Mouse (Mus musculus) v-Abl transformed pro-B cells (cell line): ENCODE data around the gene Aftph.

Experiments used
- in situ Hi-C, 2 experiments: fragments of 400-800 bp; cut with MboI; formaldehyde crosslinking; loops; one replicate each; pipeline ENCODE4 v1.15.1; 2025; ENCODE audit not compliant: unreplicated experiment in 2 of 2

Gene Aftph

GRCm38 (mm10) chr11:20734066-20734465 is 7.3 kb downstream of the Aftph start:
- in situ Hi-C loops, result loop anchor here (10.0 to 25.0 kb wide), 2 partner anchors 99 to 822 kb away; partner anchors contain the start of gene Spred2 (in 1 of the 2)

DNA sequence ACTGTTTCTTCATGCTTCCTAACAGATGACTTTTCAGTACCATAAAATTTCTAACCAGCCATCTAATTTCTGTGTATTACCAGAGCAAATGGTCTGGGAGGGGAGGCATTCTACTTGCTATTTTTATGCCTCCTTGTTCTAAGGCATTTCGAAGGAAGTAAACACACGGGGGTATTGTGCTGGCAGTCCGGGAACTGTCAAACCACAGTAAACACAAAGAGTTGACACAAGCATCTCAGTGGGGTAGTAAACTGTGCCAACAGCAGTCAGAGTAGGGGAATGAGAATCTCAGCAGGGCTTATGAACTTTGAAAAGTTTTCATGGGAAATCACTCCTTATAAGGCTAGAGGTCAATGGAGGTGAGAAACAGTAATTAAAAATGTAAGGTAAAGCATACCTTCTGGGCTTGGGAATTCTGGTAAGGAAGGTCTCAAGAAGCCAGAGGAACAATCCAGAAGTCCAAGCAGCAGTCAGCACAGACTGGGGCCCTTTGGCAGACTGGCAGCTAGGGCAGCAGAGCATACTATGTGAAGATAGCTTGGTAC is 7.8 kb downstream of the Aftph start:
- in situ Hi-C loops, result loop anchor here (10.0 to 25.0 kb wide), 2 partner anchors 99 to 821 kb away; partner anchors contain the start of gene Spred2 (in 1 of the 2)

DNA sequence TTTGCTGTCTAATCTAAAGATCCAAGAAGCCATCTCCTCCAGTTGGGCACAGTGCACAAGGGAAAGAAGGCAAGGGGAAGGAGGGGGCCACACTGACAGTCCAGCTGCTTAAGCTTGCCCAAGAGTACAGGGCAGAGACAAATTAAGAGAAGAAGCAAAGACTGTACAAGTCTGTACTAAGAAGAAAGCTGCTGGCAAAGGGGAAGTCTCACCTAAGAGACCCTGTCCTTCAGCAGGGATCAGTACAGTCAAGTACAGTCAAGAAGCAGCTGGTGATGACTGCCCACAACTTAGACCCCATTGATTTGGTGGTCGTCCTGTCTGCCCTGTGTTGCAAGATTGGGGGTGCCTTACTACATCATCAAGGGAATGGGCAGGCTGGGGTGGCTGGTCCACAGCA is 12.0 kb downstream of the Aftph start:
- in situ Hi-C loops, result loop anchor here in 1 of 2 experiments (25.0 kb wide), 1 partner anchor 817 kb away; the partner anchor contains the start of gene Spred2

- in situ Hi-C loops, result loop anchor here in 1 of 2 experiments (25.0 kb wide), 1 partner anchor 816 kb away; the partner anchor contains the start of gene Spred2
These were observed 13.3 kb downstream of the Aftph start for GRCm38 (mm10) chr11:20728044-20728443.

GRCm38 (mm10) chr11:20723572-20723971 is 17.8 kb downstream of the Aftph start:
- in situ Hi-C loops, result no loop called here

DNA sequence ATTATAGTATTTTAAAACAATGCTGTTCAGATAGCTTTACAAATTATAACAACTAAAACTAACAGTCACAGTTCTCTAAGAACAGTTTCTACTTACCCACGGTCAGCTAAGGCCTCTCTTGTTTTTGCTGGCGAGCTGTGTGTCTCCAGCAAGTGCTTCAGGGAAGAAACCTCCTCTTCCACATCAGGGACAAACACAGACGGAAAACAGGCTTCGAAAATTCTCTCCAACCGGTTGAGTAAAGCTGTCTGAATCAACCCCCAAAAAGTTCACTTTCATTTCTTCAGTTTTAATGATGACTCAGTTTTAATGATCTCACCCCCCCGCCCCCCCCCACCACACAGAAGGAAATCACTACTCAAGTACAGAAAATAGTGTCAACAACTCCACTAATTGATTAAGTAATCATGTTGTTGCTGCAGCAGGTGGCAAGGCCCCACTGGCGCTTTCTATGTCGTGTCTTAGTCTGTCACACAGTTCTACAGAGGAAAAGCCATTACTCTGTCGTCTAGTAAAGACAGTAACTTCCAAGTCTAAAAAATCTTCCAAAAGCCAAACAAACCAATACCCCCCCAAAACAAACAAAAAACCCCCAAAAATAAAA is 29.2 kb downstream of the Aftph start:
- in situ Hi-C loops, result no loop called here

- in situ Hi-C loops, result loop anchor here in 1 of 2 experiments (10.0 to 25.0 kb wide), 4 partner anchors 236 to 879 kb away; no protein-coding TSS in a partner anchor
These were observed 50.4 kb downstream of the Aftph start for GRCm38 (mm10) chr11:20691000-20691399.

DNA sequence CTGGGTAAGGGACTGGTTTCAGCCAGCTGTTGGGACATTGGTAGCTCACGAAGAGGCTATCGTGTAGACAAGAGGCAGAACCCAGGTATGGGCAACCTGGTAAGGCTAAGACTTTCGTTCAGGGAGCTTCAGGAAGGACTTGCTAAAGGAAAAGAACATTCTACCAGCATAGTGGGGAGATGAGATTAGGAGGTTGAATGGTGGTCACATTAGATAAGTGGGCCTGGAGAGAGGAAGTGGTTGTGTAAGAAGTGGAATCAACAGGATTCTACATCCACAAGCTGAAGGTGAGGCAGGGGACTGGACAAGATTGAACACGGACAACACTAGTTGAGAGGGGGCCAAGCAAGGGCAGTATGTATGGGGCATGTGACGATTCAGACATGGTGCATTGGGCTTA is 59.7 kb downstream of the Aftph start:
- in situ Hi-C loops, result loop anchor here (10.0 to 25.0 kb wide), 6 partner anchors 237 to 869 kb away; no protein-coding TSS in a partner anchor

DNA sequence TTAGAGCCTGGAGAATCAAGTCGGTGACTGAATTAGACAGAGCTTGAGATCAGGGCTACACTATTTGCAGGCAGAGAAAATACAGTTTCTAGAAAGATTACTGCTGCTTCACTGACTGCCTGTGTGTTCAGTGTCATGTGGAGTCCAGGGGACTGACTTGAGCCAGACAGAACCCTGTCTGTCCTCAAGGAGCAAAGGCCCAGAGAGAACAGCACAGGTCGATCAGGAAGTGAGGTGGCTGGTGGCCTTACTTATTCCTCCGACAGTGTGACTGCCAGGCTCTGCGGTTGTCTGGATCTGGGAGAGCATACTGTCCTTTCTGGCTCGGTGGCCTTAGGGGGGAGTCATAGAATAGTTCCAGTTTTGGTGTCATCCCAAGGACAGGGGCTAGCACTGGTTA is 60.6 kb downstream of the Aftph start:
- in situ Hi-C loops, result loop anchor here (10.0 to 25.0 kb wide), 6 partner anchors 236 to 868 kb away; no protein-coding TSS in a partner anchor

- in situ Hi-C loops, result loop anchor here in 1 of 2 experiments (25.0 kb wide), 3 partner anchors 417 to 867 kb away; no protein-coding TSS in a partner anchor
These were observed 62.0 kb downstream of the Aftph start for GRCm38 (mm10) chr11:20679396-20679795.

GRCm38 (mm10) chr11:20672513-20672912 is 68.9 kb downstream of the Aftph start:
- in situ Hi-C loops, result loop anchor here (25.0 kb wide), 3 partner anchors 240 to 1940 kb away; no protein-coding TSS in a partner anchor

- in situ Hi-C loops, result loop anchor here (25.0 kb wide), 3 partner anchors 240 to 1940 kb away; no protein-coding TSS in a partner anchor
These were observed 69.5 kb downstream of the Aftph start for GRCm38 (mm10) chr11:20671789-20672392.

DNA sequence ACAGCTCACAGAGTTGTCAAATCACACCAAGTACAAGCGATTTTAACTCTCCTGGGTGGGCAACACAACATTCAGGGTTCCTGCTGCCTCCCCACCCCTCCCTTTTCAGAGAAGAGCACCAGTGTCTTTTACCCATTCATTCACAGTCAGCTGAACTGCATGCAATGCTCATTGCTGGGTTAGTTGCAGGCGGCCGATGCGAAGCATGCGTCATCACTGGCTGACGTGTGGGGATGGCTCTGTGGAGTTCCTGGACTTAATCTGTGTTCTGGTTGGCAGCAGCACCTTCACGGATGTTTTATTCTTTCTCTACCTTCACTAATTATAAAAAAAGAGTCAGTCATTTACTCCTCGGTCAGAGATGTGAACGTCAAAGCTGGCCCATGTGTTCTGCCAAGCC is 76.5 kb downstream of the Aftph start:
- in situ Hi-C loops, result loop anchor here (25.0 kb wide), 3 partner anchors 247 to 1947 kb away; no protein-coding TSS in a partner anchor

DNA sequence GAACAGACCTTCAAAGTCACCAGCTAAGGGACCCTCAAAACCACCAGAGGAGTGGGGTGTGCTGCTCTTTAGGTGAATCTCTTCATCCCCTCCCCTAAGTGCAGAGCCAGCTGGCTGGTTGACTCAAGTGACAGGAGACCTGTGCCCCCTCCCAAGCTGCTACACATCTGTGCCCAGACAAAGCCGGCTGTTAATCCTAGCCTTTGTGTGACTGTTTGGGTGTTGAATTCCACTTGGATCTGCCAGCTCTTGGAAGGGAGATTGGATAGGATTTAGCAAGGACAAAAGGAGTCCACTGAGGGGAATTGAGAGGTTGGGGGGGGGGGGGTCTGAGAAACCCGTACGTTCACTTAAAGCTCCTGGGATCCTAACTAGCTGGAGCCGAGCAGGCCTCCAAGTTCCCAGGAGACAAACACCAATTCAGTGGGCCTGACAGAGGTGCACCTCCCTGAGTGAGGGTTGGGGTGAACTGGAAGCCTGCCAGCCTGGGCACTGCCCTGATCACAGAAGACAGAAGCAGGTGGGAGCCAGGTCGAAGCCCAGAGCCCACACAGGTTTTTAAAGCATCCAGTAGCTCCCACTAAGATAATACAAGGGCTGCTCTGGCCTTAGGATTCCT is 77.7 kb downstream of the Aftph start:
- in situ Hi-C loops, result loop anchor here (25.0 kb wide), 3 partner anchors 249 to 1949 kb away; no protein-coding TSS in a partner anchor

GRCm38 (mm10) chr11:20662811-20663210 is 78.6 kb downstream of the Aftph start:
- in situ Hi-C loops, result loop anchor here (25.0 kb wide), 3 partner anchors 249 to 1949 kb away; no protein-coding TSS in a partner anchor

- in situ Hi-C loops, result loop anchor here (25.0 kb wide), 3 partner anchors 251 to 1951 kb away; no protein-coding TSS in a partner anchor
These were observed 79.7 kb downstream of the Aftph start for GRCm38 (mm10) chr11:20661652-20662051.

DNA sequence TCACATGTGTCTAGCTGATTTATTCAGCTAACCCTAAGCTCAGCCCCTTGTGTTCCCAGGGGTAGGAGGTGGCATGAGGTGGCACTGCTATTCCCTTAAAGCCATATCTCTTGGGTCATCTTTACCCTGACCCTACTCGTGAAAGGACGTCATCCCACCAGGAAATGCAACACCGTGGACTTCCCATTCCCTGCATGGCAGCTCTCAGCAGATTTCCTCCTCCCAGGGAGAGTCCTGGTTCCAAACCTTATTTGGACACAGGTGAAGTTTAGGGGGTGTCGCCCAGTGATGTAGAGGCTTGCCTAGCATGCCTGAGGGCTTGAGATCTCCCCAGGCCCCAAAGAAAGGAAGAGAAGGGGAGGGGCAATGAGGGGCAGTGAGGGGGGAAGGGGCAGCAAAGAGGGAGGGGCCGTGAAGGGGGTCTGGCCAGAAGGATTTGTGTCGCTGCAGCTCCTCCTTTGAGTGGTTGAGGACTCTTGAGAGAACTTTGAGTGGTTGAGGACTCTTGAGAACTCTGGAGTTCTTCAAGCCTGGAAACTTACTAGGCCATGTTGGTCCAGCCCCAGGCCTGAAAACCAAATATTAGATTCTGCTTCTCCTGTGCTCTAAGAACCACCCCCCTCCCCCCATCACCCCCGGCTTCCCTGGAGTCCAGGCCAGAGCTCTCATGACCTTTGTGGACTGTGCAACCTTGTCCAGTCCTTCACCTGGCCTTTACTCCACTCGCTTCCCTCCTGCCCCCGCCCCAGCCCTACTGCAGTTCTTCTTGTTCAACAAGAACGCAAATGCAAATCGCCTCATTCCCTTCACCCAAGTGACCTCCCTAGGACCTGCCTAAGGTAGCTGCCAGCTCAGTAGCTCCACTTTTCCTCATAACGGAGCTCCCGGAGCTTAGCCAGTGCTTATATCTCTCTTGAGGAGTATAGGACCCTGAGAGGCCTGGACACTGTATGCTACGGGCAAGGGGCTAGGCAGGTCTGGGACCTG is 81.0 kb downstream of the Aftph start:
- in situ Hi-C loops, result loop anchor here (25.0 kb wide), 3 partner anchors 252 to 1952 kb away; no protein-coding TSS in a partner anchor

DNA sequence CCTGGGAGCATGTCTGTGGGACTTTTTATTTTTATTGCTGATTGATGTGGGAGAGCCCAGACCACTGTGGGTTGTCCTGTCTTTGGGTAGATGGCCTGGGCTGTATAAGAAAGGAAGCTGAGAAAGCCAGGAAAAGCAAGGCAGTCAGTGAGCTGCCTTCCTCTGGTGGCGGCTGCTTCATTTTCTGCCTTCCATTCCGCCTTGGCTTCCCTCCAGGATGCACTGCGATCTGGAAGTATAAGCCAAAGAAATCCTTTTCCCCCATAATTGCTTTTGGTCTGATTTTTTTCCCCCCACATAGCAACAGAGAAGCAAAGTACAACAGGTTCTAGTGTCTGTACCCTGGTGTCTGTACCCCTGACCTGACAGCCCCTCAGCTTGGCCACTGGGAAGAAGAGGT is 82.3 kb downstream of the Aftph start:
- in situ Hi-C loops, result loop anchor here (25.0 kb wide), 3 partner anchors 253 to 1953 kb away; no protein-coding TSS in a partner anchor

DNA sequence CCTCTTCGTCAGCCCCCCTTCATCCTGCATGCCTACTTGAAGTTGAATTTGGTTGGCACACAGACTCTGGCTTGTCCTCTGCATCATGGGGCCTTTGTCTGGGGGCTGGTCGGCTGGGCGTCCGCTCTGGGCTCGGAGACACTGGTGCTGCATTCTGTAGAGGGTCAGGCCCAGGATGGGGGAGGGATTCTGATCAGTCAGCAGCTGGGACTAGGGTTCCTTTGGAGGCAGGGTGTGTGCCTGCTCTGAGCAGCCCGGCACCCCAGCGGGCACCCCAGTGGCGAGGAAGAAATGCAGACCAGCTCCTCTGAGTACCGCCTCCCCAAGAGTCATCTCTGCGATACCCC is 84.7 kb downstream of the Aftph start:
- in situ Hi-C loops, result loop anchor here (25.0 kb wide), 3 partner anchors 256 to 1956 kb away; no protein-coding TSS in a partner anchor
